Mouse (Mus musculus): ENCODE measurements around the gene Cfap299.

GRCm38 (mm10) chr5:98376799-98377090, 47.6 kb downstream of the Cfap299 start:
- no peak for TF ChIP-seq GATA1 (IDR thresholded peaks at IDR 0.05; ENCODE audit: low read length)
- no peak for TF ChIP-seq TAL1 (IDR thresholded peaks at IDR 0.05; ENCODE audit: low read length)
